Mouse (Mus musculus) embryonic facial prominence, embryonic 13.5 days (tissue): ENCODE measurements at regions not wholly inside any gene's neighbourhood (a gene's known extent, or its start where the extent isn't known, plus 50 kb on each side); places are given as distances from the start of the nearest gene placed in this dataset.

ENCODE experiments used
- ATAC-seq: fragments of 200-750 bp; cut with Nextera tagmentation; 2 replicates; pipeline ENCODE4 v1.8.0; 2017; ENCODE audit warnings: low read depth; ENCODE audit not compliant: insufficient number of reproducible peaks, insufficient read depth, low FRiP score, low TSS enrichment
- H3K27ac ChIP-seq: fragments of 300-500 bp; sonication (generic); 2 replicates; pipeline ENCODE4 v1.5.1; 2015; ENCODE audit warnings: moderate library complexity, mild to moderate bottlenecking, inconsistent platforms
- H3K27me3 ChIP-seq: fragments of 300-500 bp; sonication (generic); 2 replicates; pipeline ENCODE4 v1.6.1; 2015; ENCODE audit warnings: mild to moderate bottlenecking, inconsistent platforms
- H3K36me3 ChIP-seq: fragments of 300-500 bp; sonication (generic); 2 replicates; pipeline ENCODE4 v1.6.1; 2015; ENCODE audit warnings: mild to moderate bottlenecking, inconsistent platforms
- H3K4me1 ChIP-seq: fragments of 300-500 bp; sonication (generic); 2 replicates; pipeline ENCODE4 v1.6.1; 2015; ENCODE audit warnings: inconsistent platforms
- H3K4me2 ChIP-seq: fragments of 300-500 bp; sonication (generic); 2 replicates; pipeline ENCODE4 v1.6.1; 2015; ENCODE audit warnings: moderate library complexity, mild to moderate bottlenecking, inconsistent platforms
- H3K4me3 ChIP-seq: fragments of 300-500 bp; sonication (generic); 2 replicates; pipeline ENCODE4 v1.5.1; 2015; ENCODE audit warnings: mild to moderate bottlenecking, inconsistent platforms
- H3K9ac ChIP-seq: fragments of 300-500 bp; sonication (generic); 2 replicates; pipeline ENCODE4 v1.6.1; 2015; ENCODE audit warnings: mild to moderate bottlenecking, inconsistent platforms
- H3K9me3 ChIP-seq: fragments of 300-500 bp; sonication (generic); 2 replicates; pipeline ENCODE4 v1.6.1; 2016; ENCODE audit warnings: inconsistent platforms
- WGBS: fragments of 180-500 bp; shearing (Covaris S2); methylation state at CpG from one replicate; pipeline ENCODE4 v1.1.7; 2015; ENCODE audit warnings: mixed read lengths; 5-methylcytosine and 5-hydroxymethylcytosine counted together

GRCm38 (mm10) chr14:17347286-17347685 is 312.8 kb upstream of the Thrb start:
- Histone ChIP-seq H3K9me3 (no peaks in the 10 kb centered on the region), H3K36me3 (no peaks in the 10 kb centered on the region), H3K9ac (no peak overlapping the region), H3K4me1 (no peaks in the 10 kb centered on the region), H3K27me3 (no peaks in the 10 kb centered on the region), H3K27ac (no peak overlapping the region), H3K4me2 (no peak overlapping the region), H3K4me3 (no peak overlapping the region)
- no peak for ATAC-seq
- WGBS = 65% methylated on average over 2 of the region's 2 CpGs

GRCm38 (mm10) chr14:17352324-17353037 is 307.6 kb upstream of the Thrb start:
- no peak overlapping the region for H3K4me2 ChIP-seq
- 79% methylated on average over 4 of the region's 4 CpGs for WGBS

DNA sequence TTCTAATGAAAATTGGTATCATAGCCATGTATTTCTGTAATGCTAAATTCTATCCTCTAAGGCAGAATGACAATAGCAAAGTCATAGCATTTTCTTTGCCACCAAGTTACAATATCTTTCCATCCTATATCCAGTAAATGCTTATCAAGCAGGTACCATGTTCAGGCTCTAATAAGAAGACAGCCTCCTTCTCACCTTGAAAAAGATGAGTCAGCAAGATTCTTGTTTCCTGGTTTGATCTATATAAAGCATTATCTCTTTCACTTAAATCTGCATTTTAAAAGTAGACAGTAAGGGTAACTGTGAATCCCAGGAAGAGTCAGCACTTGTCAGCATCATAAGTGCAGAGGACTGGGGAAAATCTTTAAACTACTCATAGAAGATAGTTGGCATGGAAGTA is 298.2 kb upstream of the Thrb start:
- H3K9me3 ChIP-seq = no peaks in the 10 kb centered on the region

More at GRCm38 (mm10) chr14:17352324-17353037, 307.6 kb upstream of the Thrb start:
- no peak overlapping the region for H3K4me3 ChIP-seq
- H3K27me3 ChIP-seq = no peaks in the 10 kb centered on the region
- no peaks in the 10 kb centered on the region for H3K36me3 ChIP-seq
- H3K9ac ChIP-seq = no peak overlapping the region
- H3K4me1 ChIP-seq = no peaks in the 10 kb centered on the region
- no peak for ATAC-seq
- no peaks in the 10 kb centered on the region for H3K9me3 ChIP-seq
- H3K27ac ChIP-seq = no peak overlapping the region

GRCm38 (mm10) chr14:17402751-17403479 is 257.1 kb upstream of the Thrb start:
- H3K9ac ChIP-seq = no peak overlapping the region

More for the DNA sequence above, 298.2 kb upstream of the Thrb start:
- Histone ChIP-seq H3K36me3 (no peaks in the 10 kb centered on the region), H3K27ac (no peak overlapping the region), H3K4me3 (no peak overlapping the region), H3K4me1 (no peaks in the 10 kb centered on the region), H3K9ac (no peak overlapping the region), H3K4me2 (no peak overlapping the region), H3K27me3 (no peaks in the 10 kb centered on the region)
- ATAC-seq = no peak

DNA sequence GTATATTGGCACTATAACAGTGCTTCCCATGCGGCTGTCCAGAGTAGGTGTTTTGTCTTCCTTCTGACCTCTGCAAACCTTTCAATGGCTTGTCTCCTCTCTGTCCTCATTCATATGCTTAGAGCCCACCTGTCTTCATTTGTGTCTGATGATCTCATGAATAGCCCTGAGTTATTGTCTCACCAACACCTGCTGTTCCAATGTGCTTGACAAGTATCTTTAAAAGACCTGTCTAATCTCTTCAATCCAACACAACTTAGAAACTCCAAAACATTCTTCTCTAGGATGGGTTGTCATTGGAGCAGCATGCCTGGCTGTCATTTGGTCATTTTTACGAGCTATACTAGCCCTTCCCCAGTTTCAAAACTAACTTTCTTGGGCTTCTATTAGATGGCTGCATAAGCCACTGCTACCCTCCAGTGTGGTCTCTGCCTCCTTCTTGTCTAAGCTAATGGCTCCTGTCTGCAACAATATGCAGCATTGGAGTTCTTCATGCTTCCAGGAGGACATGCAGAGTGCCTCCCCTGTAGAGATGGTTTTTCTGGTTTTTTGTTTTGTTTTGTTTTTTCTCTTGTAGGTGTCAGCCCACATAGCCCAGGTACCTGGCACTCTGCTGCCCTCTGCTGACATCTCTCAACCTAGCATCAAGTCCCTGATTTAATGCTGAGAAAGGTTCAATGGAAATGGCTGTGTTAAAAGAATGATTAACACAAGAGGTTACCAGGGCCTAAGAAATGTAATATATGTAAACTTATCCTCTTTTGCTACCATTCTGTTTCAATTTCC is 254.3 kb upstream of the Thrb start:
- Histone ChIP-seq H3K4me3 (no peak overlapping the region), H3K9ac (no peak overlapping the region), H3K27ac (no peak overlapping the region), H3K27me3 (no peaks in the 10 kb centered on the region), H3K9me3 (no peaks in the 10 kb centered on the region), H3K4me1 (peaks cover 24% of the 10 kb centered on the region), H3K36me3 (no peaks in the 10 kb centered on the region), H3K4me2 (no peak overlapping the region)
- WGBS = 69% methylated on average over 2 of the region's 2 CpGs
- no peak for ATAC-seq

More at GRCm38 (mm10) chr14:17402751-17403479, 257.1 kb upstream of the Thrb start:
- no peak overlapping the region for H3K27ac ChIP-seq
- peaks cover 14% of the 10 kb centered on the region for H3K4me1 ChIP-seq
- WGBS = 38% methylated on average over 7 of the region's 7 CpGs
- H3K4me3 ChIP-seq = no peak overlapping the region
- ATAC-seq = 0 out of 2 replicates have a peak, but pooled peaks have one; percentile 37
- H3K9me3 ChIP-seq = no peaks in the 10 kb centered on the region
- no peaks in the 10 kb centered on the region for H3K27me3 ChIP-seq
- no peaks in the 10 kb centered on the region for H3K36me3 ChIP-seq
- H3K4me2 ChIP-seq = no peak overlapping the region

- no peaks in the 10 kb centered on the region for H3K9me3 ChIP-seq
- no peak overlapping the region for H3K27ac ChIP-seq
- peaks cover 25% of the 10 kb centered on the region for H3K4me1 ChIP-seq
- H3K9ac ChIP-seq = no peak overlapping the region
- no peak for ATAC-seq
- no peaks in the 10 kb centered on the region for H3K36me3 ChIP-seq
- no peaks in the 10 kb centered on the region for H3K27me3 ChIP-seq
- no peak overlapping the region for H3K4me3 ChIP-seq
- H3K4me2 ChIP-seq = no peak overlapping the region
These were observed 253.2 kb upstream of the Thrb start for GRCm38 (mm10) chr14:17406879-17407278.

DNA sequence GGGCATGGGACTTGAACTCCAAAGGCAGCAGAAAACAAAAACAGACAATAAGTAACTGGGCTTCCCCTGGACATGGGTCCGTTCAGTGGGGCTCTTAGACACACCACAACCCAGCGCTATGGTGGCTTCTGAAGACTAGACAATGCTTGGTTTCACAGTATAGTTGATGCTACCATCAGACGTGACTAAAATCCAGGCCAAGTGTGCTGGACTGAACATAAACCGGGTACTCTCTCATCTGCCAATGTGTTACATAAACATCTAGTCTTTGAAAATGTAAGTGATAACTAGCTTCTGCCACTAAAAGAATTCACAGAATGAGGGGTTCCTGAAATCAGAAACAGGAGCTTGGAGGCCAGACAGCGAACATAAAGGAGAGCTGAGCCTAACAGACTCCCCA is 251.7 kb upstream of the Thrb start:
- Histone ChIP-seq H3K27me3 (no peaks in the 10 kb centered on the region), H3K4me1 (peaks cover 20% of the 10 kb centered on the region), H3K27ac (no peak overlapping the region), H3K9ac (no peak overlapping the region), H3K9me3 (no peaks in the 10 kb centered on the region), H3K36me3 (no peaks in the 10 kb centered on the region), H3K4me2 (no peak overlapping the region), H3K4me3 (no peak overlapping the region)
- 55% methylated on average over 5 of the region's 5 CpGs for WGBS
- ATAC-seq = no peak

DNA sequence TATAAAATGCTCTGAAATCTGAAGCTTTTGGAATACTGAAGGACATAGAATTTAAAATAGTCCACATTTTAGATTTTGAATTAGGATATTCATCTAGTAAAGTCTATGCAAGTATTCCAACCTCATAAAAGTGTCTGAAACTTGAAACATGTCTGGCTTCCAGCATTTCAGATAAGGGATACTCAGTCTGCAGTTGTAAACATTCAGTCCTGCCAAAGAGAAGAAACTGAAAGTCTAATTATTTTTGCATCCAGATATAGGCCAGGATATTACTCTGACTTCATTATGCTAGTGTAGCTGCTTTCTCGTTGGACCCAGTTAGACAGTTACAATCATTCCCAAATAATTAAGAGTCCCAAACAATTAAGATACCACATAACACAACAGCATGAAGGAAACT is 251.2 kb upstream of the Thrb start:
- Histone ChIP-seq H3K27me3 (no peaks in the 10 kb centered on the region), H3K4me3 (no peak overlapping the region), H3K27ac (no peak overlapping the region), H3K4me1 (peaks cover 19% of the 10 kb centered on the region), H3K4me2 (no peak overlapping the region), H3K9me3 (no peaks in the 10 kb centered on the region), H3K9ac (no peak overlapping the region), H3K36me3 (no peaks in the 10 kb centered on the region)
- WGBS = 66% methylated on average over 1 of the region's 1 CpGs
- no peak for ATAC-seq

DNA sequence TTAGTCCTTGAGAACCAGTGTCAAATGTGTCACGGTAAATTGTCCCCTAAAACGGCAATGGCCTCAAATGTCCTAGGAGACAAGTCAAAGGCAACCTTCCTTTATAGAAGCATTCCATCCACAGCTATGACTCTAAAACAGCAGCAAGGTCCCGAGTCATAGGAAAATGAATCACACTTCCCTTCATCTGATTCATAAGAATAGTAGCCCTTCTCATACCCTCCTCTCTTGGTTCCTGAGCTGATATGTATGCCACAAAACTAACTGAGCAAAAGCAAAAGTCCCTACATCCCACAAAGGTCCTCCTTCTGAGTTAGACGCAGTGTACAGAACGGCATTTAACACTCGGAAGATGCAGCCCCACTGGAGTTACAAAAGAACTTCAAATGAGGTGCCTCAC is 250.6 kb upstream of the Thrb start:
- Histone ChIP-seq H3K9ac (no peak overlapping the region), H3K9me3 (no peaks in the 10 kb centered on the region), H3K36me3 (no peaks in the 10 kb centered on the region), H3K4me1 (peaks cover 19% of the 10 kb centered on the region), H3K27me3 (no peaks in the 10 kb centered on the region), H3K4me3 (no peak overlapping the region), H3K4me2 (no peak overlapping the region), H3K27ac (no peak overlapping the region)
- no peak for ATAC-seq
- WGBS = 90% methylated on average over 6 of the region's 6 CpGs

DNA sequence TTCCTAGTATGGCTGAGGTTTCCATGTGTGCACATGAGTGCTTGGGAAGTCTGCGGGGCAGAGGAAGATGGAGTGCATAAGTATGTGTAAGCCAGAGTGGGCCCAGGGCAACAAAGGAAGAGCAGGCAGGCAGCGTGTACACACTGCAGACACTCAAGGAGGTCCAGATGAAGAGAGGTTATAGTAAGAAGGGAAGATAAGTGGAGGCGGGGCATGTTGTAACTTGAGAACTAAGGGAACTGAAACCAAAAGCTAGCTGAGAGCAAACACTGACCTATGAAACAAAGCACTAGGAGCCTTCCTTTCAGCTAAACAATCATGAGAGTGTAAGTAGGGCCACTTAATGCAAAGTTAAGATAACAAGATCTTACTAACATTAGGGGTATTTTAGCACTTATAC is 249.3 kb upstream of the Thrb start:
- H3K9ac ChIP-seq = no peak overlapping the region
- H3K4me2 ChIP-seq = no peak overlapping the region
- no peaks in the 10 kb centered on the region for H3K27me3 ChIP-seq
- H3K4me3 ChIP-seq = no peak overlapping the region
- no peak overlapping the region for H3K27ac ChIP-seq
- whole genome bisulfite sequencing = 30% methylated on average over 3 of the region's 3 CpGs
- peaks cover 19% of the 10 kb centered on the region for H3K4me1 ChIP-seq
- ATAC-seq = no peak
- H3K9me3 ChIP-seq = no peaks in the 10 kb centered on the region
- no peaks in the 10 kb centered on the region for H3K36me3 ChIP-seq

DNA sequence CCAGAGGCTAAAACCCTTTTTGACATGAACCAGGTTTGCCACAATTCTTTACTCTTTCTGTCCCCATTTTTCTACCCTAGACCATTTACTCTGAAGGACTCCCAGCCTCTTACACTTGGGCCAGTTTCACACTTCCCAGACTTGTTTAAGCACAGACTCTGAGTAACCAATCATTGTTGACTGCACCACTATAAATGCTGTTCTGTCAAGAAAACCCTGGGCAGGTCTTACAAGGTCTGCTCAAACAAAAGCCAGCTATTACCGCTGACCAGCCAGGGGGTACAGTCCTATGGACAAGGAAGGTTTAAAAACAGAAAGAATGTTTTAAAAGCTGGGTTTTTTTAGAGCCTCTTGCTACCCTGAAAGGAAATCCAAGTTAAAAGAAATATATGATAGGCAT is 248.8 kb upstream of the Thrb start:
- Histone ChIP-seq H3K9me3 (no peaks in the 10 kb centered on the region), H3K4me3 (no peak overlapping the region), H3K27me3 (no peaks in the 10 kb centered on the region), H3K9ac (no peak overlapping the region), H3K4me2 (no peak overlapping the region), H3K4me1 (peaks cover 19% of the 10 kb centered on the region), H3K27ac (no peak overlapping the region; the same call in 1 of the 2 replicates), H3K36me3 (no peaks in the 10 kb centered on the region)
- ATAC-seq = no peak
- 56% methylated on average over 1 of the region's 1 CpGs for WGBS
